Mouse (Mus musculus) embryonic stem cell, embryonic (primary cell): Measurements from ENCODE around the gene Zfp112.

ENCODE experiments used
- CTCF ChIA-PET, 4 experiments: fragments of 300-600 bp in 2 of 4; fragments of 350-600 bp in 2 of 4; sonication (Branson Sonifier 250); formaldehyde crosslinking; loops; one replicate each; lab custom pipeline; 2022; ENCODE audit warnings: inconsistent platforms in 2 of 4; lab: Charles Lee
- POLR2A ChIA-PET, 4 experiments: fragments of 300-600 bp in 2 of 4; fragments of 350-600 bp in 2 of 4; sonication (Branson Sonifier 250); formaldehyde crosslinking; loops; one replicate each; lab custom pipeline; 2022; ENCODE audit warnings: antibody characterized with exemption in 4 of 4, inconsistent platforms in 1 of 4; lab: Charles Lee

The Zfp112 gene

DNA sequence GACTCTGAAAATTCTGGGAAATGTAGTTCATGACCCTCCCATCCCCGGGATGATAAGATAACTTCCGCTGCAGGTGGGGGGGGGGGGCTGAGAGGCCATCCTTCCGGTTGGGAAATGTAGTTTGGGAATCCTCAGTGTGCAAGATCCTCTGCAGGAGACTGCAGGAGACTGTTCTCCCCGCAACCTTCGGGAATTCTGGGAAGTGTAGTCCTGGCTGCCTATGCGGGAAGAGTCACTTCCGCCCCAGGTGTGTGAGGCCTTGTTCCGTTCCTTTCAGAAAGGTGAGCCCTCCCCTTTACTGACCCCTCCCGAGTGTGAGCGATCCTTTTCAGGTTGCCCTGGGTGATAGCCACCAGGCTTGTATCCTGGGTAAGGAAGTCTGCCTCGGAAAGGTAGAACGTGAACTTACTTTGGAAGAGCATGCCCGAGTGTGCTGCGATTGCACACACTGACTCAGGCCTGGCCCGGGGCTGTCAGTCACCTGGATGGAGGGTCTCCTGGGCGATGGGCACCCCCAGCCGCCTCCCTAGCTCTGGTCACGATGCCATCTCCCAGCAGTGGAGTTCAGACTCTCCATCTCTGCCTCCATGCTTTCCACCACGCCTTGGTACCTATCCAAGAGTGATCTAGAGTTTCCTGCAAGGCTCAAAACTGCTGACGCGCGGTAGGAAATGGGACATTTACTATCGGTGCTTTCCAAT lies at the start of gene Zfp112:
Gene Zfp112, plus strand, starts transcription at position 159 of the 701 bp plus-strand sequence.
- POLR2A ChIA-PET: interaction anchor here in 3 of 4 experiments (1.0 to 2.0 kb wide), 13 partner anchors 9 to 142 kb away, joined by 3 to 13 read pairs (median 4); partner anchors contain the start of genes Zfp235 (in 3 of the 3), Zfp108 (in 1 of the 3) and Zfp180 (in 1 of the 3)
- CTCF ChIA-PET: interaction anchor here in 1 of 4 experiments (0.6 to 1.1 kb wide), 2 partner anchors 25 to 226 kb away, joined by 4 to 5 read pairs; no protein-coding TSS in a partner anchor

DNA sequence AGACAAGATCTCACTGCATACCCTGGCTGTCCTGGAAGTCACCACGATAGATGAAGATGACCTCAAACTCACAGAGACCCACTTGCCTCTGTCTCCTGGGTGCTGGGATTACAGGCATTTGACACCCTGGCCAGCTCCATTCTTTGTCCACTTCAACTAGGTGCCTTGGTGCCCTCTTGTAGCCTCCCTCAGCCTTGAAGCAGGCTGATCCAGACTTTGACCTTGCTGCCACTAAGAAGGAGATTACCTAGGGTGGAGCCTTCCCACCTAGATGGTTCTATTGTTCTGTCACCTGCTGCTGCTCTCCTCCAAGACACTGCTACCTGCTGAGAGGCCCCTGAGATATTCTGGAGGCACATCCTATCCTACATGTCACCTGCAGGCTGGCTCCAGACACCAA lies 37.7 kb upstream of the Zfp112 start:
- ChIA-PET CTCF (interaction anchor here in 1 of 4 experiments (1.4 kb wide), 1 partner anchor 12 kb away, joined by 6 read pairs; no protein-coding TSS in a partner anchor), POLR2A (interaction anchor here in 3 of 4 experiments (0.5 to 4.9 kb wide), 5 partner anchors 8 to 433 kb away, joined by 3 to 46 read pairs (median 3); partner anchors contain the start of gene Zfp180 (in 1 of the 3))

DNA sequence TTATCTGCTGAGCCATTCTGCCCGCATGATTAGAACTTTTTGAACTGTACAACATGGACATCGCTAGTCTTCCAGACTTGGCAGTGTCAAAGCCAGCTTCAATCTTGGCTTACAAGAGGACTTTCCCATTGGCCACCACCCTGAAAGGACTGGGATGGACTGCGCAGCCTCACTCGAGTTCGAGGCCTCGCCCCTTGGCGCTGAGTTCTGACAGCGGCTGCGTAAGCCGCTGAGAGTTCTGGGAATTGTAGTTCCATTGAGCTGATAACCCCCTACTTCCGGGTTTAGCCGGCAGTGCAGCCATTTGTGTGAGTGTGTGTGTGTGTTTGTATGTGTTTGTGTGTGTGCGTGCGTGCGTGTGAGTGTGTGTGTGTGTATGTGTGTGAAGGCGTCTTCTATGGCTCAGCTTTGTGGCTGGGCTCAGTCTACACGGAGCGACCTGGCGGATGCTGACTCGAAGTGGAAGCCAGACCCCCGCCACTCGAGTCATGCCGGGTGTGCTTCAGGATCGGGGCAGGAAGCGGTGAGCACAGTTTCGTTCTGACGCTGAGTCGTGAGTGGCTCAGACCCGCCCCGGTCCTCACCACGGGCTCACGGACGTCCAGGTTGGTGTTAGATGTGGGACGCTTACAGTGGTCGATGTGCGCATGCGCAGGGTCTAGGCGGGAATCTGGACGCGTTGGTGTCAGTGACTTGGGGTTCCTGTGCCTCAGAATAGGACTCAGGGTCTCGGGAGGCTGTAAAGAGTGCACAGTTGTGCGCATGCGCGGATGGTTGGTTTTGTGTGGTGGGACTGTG lies 30.3 kb upstream of the Zfp112 start, which contains the start of gene Zfp180:
Gene Zfp180, plus strand, starts transcription at position 291 of the 798 bp plus-strand sequence.
- POLR2A ChIA-PET: interaction anchor here in 3 of 4 experiments (0.8 to 3.8 kb wide), 26 partner anchors 9 to 362 kb away, joined by 3 to 23 read pairs (median 4); partner anchors contain the start of genes Zfp235 (in 3 of the 3), Smg9 (in 2 of the 3), Zfp108 (in 1 of the 3) and Zfp112 (in 1 of the 3)
- CTCF ChIA-PET: interaction anchor here in 1 of 4 experiments (0.5 kb wide), 1 partner anchor 256 kb away, joined by 3 read pairs; no protein-coding TSS in a partner anchor

DNA sequence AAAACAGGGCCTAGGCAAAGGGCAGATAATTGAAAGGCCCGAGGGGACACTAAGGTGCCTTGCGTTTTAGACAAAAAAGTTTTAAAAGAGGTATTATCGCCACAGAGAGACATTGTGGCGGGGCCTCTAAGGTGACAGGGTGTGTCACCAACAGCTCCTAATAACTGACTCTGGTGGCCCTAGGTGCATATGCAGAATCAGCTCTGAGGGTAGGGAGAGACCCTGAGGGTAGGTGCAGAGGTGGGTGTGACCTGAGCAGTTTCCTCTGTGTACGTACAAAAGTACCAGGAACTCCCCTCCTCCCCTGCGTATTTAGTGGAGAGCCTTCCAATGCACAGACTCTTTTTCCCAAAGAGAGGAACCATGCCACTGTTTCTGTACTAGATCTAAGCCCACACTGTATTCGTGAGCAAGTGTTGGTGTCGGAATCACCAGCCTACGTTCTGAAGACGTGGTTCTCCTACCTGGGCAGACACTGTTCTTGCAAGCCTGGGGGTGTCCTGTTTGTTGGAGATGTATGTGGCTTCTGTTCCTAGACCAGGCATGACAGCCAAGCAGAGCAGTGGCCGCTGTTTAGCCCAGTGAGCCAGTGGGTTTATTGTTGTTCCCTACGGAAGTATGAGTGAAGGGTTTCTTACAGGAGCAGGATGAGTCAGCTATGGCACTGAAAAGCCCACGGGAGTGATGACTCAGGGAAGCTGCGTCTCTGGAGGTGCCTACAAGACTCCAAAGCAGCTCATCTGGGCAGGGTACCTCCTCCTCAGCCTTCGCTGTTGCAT lies 29.5 kb upstream of the Zfp112 start:
- ChIA-PET CTCF (no interaction called here), POLR2A (interaction anchor here in 2 of 4 experiments (0.9 to 3.8 kb wide), 9 partner anchors 9 to 317 kb away, joined by 3 to 23 read pairs (median 6); partner anchors contain the start of genes Smg9 (in 1 of the 2) and Zfp235 (in 1 of the 2))

DNA sequence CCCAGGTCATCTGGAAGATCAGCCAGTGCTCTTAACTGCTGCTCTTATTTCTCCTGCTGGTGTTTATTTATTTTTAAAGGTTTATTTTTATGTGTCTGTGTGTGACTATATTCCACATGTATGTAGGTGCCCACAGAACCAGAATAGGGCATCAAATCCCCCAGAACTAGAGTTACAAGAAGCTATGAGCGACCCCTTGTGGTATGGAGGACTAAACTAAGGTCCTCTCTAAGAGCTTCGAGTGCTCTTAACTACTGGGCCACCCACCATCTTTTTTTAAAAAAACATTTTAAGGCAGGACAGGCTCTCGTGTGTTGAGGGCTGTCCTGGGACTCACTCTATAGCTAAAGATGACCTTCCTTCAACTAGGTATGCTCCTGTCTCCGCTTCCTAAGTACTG lies 25.2 kb upstream of the Zfp112 start:
- ChIA-PET CTCF (interaction anchor here in 2 of 4 experiments (0.5 to 2.5 kb wide), 11 partner anchors 11 to 201 kb away, joined by 3 to 8 read pairs (median 4); partner anchors contain the start of genes Zfp109 (in 1 of the 2), Zfp114 (in 1 of the 2) and Zfp235 (in 1 of the 2)), POLR2A (interaction anchor here (0.6 to 5.6 kb wide), 24 partner anchors 10 to 753 kb away, joined by 3 to 46 read pairs (median 6); partner anchors contain the start of genes Smg9 (in 2 of the 4), Zfp235 (in 2 of the 4), Zfp108 (in 1 of the 4) and Zfp112 (in 1 of the 4))

DNA sequence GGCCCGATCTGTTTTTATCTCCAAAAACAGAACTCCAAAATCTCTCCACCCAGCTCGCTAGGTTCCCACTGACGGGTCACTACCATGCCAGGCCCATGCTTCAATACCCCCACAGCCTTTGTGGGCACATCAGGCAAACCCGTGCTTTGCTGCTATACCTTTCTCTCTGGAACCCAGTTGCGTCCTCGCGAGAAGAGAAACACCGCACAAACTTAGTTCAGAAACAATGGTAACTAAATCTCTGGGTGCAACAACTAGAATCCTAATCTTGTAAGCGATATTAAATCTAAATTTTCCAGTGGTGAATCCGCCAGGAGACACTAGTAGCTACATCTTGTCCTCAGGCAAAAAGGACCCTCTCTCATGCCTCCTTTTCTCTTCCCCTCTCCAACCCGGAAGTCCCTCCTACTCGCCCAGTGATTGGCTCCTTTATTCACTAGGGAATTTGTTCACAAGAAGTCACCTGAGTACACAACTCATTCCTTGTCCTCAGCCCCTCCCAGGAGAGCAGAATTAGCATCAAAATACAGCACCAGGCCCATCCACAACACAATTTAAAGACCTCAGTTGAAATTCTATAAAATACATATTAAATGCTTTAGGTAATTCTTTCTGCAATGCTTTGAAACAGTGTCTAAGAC lies 24.5 kb upstream of the Zfp112 start:
- CTCF ChIA-PET: interaction anchor here in 2 of 4 experiments (0.5 to 2.5 kb wide), 10 partner anchors 11 to 200 kb away, joined by 3 to 8 read pairs (median 5); partner anchors contain the start of genes Zfp109 (in 1 of the 2), Zfp114 (in 1 of the 2) and Zfp235 (in 1 of the 2)
- POLR2A ChIA-PET: interaction anchor here (0.7 to 5.6 kb wide), 25 partner anchors 8 to 312 kb away, joined by 3 to 46 read pairs (median 6); partner anchors contain the start of genes Zfp235 (in 2 of the 4), Smg9 (in 1 of the 4), Zfp108 (in 1 of the 4) and Zfp112 (in 1 of the 4)

DNA sequence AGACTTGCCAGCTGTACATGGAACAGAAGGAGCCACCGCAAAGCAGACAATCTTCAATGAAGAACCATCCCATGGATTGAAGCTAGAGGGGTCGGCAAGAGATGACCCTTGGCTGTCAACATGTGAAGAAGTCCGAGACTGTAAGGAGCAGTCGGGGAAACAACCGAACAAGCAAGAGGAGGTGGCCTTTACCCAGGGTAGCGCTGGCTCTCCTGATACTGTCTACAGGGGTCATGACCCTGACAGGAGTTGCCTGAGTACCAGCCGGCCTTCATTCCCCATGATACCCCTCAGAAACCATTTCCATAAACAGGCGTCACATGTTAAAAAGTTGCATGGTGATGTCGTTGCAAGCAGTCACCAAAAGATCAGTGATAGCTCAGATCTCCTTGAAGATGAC lies 7.7 kb upstream of the Zfp112 start:
- CTCF ChIA-PET: no interaction called here

DNA sequence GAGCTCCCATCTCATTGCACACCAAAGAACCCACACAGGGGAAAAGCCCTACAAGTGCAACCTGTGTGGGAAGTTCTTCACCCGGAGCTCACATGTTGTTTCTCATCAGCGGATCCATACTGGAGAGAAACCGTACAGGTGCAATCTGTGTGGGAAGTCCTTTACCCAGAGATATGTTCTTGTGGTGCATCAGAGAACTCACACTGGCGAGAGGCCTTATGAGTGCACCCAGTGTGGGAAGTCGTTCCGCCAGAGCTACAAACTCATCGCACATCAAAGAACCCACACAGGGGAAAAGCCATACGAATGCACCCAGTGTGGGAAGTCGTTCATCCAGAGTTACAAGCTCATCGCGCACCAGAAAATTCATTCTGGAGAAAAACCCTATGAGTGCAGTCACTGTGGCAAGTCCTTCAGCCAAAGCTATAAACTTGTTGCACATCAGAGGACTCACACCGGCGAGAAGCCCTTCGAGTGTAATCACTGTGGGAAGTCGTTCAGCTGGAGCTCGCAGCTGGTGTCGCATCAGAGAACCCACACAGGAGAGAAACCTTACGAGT lies 6.9 kb upstream of the Zfp112 start:
- ChIA-PET CTCF (no interaction called here), POLR2A (interaction anchor here in 3 of 4 experiments (0.5 to 4.6 kb wide), 16 partner anchors 8 to 781 kb away, joined by 3 to 43 read pairs (median 4); partner anchors contain the start of genes Zfp180 (in 3 of the 3), Smg9 (in 1 of the 3) and Zfp235 (in 1 of the 3))

More for the DNA sequence above, 7.7 kb upstream of the Zfp112 start:
- POLR2A ChIA-PET: interaction anchor here in 2 of 4 experiments (0.7 to 4.6 kb wide), 12 partner anchors 8 to 295 kb away, joined by 3 to 43 read pairs (median 4); partner anchors contain the start of genes Zfp180 (in 2 of the 2), Smg9 (in 1 of the 2) and Zfp235 (in 1 of the 2)

DNA sequence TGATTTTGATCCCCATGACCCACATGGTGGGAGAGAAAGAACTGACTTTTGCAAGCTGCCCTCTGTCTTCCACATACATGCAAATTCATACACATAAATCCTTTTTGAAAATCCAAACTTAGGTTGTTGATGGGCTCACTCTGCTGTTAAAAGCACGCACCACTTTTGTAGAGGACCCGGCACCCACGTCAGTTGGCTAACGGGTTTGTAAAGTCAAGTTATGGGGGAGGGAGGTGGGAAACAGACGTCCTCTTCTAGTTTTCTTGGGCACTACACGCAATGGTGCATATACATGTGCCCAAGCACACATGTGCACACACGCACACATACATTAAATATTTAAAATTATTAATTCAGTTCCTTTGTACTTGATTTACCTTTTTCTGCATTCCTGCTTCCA lies 1.3 kb upstream of the Zfp112 start:
- POLR2A ChIA-PET: interaction anchor here in 2 of 4 experiments (0.8 to 0.9 kb wide), 2 partner anchors 23 to 24 kb away, joined by 3 read pairs; partner anchors contain the start of gene Zfp235 (in 1 of the 2)
- CTCF ChIA-PET: no interaction called here

DNA sequence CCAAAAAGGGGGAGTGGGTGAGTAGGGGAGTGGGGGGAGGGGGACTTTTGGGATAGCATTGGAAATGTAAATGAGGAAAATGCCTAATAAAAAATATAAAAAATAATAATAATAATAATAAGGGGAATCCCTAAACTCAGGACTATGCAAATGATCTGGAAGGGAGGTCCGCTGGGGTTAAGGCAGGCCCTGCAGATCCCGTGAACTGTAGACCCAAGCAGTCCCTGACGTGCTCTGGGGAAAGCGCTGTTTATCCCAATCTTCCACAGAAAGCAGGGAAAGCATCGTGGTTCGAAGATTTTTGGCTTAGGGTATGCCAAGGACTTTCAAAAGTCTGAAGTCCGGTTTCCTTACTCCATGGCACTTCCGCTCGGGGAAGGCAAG lies 350 bp upstream of the Zfp112 start:
- POLR2A ChIA-PET: interaction anchor here in 1 of 4 experiments (0.8 kb wide), 1 partner anchor 25 kb away, joined by 3 read pairs; no protein-coding TSS in a partner anchor

DNA sequence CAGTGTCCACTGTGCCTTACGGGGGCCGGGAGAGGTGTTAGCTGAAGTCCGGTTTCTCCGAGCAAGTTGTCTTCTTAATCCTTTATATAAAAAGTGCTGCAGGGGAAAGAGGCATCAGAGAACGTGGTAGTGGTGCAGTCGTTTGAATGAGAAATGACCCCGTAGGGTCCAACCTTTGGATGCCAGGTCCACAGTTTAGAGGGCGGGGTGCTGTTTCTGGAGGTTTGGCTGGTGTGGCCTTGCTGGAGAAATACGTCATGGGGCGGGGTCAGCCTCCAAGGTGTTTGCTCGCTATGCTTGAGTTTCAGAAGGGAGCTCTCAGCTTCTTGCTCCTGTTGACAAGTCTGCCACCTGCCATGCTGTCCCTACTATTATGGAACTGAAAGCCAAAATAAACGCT lies 887 bp downstream of the Zfp112 start:
- CTCF ChIA-PET: interaction anchor here in 2 of 4 experiments (0.6 to 1.1 kb wide), 3 partner anchors 26 to 558 kb away, joined by 3 to 5 read pairs (median 4); no protein-coding TSS in a partner anchor
- POLR2A ChIA-PET: interaction anchor here in 3 of 4 experiments (0.6 to 2.0 kb wide), 16 partner anchors 8 to 142 kb away, joined by 3 to 13 read pairs (median 4); partner anchors contain the start of genes Zfp235 (in 3 of the 3), Zfp108 (in 1 of the 3) and Zfp180 (in 1 of the 3)

More for the DNA sequence above, 350 bp upstream of the Zfp112 start:
- CTCF ChIA-PET: no interaction called here

DNA sequence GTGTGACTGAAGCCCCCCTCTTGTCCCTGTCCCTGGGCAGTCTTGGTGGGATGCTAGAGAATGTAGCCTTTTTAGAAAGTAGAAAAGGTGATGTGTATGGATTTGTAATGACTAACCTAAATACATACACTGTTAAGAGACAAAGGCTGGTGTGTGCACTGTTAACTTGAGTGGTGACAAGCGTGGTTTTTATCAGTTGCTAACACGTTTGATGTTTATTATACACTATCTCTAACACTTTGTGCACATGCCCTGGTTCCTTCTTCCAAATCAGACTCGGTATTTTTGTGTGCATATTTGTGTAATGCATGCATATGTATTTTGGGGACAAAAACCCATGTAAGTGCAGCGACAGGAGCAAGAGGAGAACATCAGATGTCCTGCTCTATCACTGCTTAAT lies 4.5 kb downstream of the Zfp112 start:
- POLR2A ChIA-PET: interaction anchor here in 1 of 4 experiments (1.7 kb wide), 1 partner anchor 17 kb away, joined by 7 read pairs; the partner anchor contains the start of gene Zfp235
- CTCF ChIA-PET: interaction anchor here in 1 of 4 experiments (0.6 kb wide), 1 partner anchor 75 kb away, joined by 5 read pairs; no protein-coding TSS in a partner anchor

DNA sequence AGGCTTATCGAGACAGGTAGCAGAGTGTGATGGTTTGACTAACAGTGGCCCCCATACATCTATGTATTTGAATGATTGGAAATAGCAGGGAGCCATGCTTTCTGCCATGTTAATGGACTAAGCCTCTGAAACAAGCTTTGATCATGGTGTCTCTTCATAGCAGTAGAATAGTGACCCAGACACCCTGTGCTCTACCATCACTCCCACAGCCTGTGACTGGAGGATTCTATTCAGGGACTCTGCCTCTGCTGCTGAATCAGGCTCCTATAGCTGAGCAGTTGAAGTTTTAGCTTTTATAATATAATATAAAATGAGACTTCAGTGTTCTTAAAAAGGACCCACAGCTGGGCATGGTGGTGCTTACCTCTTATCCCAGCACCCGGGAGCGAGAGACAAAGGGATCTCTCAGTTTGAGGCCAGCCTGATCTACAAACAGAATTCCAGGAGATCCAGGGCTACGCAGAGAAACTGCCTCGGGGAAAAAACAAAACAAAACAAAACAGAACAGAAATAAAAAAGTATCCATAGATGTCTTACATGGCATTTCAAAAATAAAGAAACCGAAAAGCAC lies 21.4 kb downstream of the Zfp112 start:
- CTCF ChIA-PET: interaction anchor here in 3 of 4 experiments (0.7 to 1.9 kb wide), 5 partner anchors 16 to 224 kb away, joined by 3 to 6 read pairs (median 3); no protein-coding TSS in a partner anchor
- POLR2A ChIA-PET: interaction anchor here in 3 of 4 experiments (0.8 to 3.2 kb wide), 30 partner anchors 8 to 266 kb away, joined by 3 to 23 read pairs (median 6); partner anchors contain the start of genes Zfp180 (in 3 of the 3), Smg9 (in 2 of the 3), Zfp108 (in 2 of the 3) and Zfp112 (in 2 of the 3)

DNA sequence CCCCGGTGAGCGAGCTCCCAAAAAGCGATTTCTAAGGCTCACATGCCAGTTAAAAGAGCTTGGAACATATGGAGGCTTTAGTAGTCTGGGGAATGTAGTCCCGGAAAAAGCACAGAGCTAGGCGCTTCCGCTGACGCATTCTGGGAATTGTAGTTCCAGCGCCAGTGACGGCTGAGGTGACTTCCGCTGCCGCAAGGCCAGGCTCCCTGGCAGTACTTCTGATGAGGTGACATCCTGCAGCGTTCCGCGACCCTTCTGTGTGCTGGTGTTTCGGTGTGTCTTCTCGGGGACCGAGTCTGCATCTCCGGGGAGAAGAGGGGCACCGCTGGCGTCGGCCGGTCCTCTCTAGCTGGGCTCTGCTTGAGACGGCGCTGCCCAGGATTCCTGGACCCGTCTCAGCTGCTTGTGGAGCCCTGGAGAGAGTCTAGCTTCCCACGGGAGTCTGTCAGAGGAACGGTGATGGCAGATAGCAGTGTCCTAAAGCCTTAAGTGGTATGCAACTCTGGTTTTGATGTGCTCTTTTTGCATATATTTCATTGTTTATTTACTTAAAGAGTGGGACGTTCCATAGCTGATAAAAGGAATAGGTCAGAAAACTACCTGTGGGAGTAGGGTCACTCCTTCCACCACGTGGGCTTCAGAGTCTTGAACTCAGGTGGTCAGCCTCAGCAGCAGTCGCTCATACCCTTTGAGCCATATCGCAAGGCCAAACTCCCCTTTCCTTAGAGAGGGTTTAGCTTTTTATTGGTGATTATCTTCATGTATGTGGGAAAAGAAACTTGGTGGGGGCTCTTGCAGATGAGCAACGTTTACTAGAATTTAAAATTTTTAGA lies 22.1 kb downstream of the Zfp112 start, which contains the start of gene Zfp235:
Gene Zfp235, plus strand, starts transcription at position 174 of the 833 bp plus-strand sequence.
- ChIA-PET POLR2A (interaction anchor here in 3 of 4 experiments (0.8 to 3.2 kb wide), 32 partner anchors 9 to 266 kb away, joined by 3 to 23 read pairs (median 5); partner anchors contain the start of genes Zfp180 (in 3 of the 3), Smg9 (in 2 of the 3), Zfp108 (in 2 of the 3) and Zfp112 (in 2 of the 3)), CTCF (interaction anchor here in 3 of 4 experiments (0.7 to 1.9 kb wide), 7 partner anchors 16 to 223 kb away, joined by 3 to 6 read pairs (median 3); no protein-coding TSS in a partner anchor)
